Mouse (Mus musculus): ENCODE data around the gene Gpr137. TPM values are rescaled to one million over a fixed set of nuclear protein-coding genes. Genes with fewer than 3 reads are reported as not detected.

Gene Gpr137
- polyA plus RNA-seq, 1 experiment from 2014 or later = 67.1 TPM

GRCm38 (mm10) chr19:6928080-6928479, 14.2 kb downstream of the Gpr137 start:
- 15% methylated on average over 9 of the region's 9 CpGs for WGBS
- ATAC-seq = no peak
- no peak overlapping the region for H3K4me3 ChIP-seq (ENCODE audit: low read length)
- H3K9ac ChIP-seq (ENCODE audit: low read depth, low read length) = no peak overlapping the region
- no peaks in the 10 kb centered on the region for H3K36me3 ChIP-seq (ENCODE audit: control insufficient read depth, insufficient read depth, low read length)
- H3K4me1 ChIP-seq (ENCODE audit: control insufficient read depth, insufficient read depth, low read depth, low read length) = peaks cover 13% of the 10 kb centered on the region
- H3K4me2 ChIP-seq (ENCODE audit: low read length) = no peak overlapping the region
- no peak overlapping the region for H3K27ac ChIP-seq (ENCODE audit: low read depth, low read length)
- no peaks in the 10 kb centered on the region for H3K9me3 ChIP-seq (ENCODE audit: control insufficient read depth, low read length)
- H3K27me3 ChIP-seq (replicated peaks; ENCODE audit: control insufficient read depth, insufficient read depth, low read length) = peaks cover 73% of the 10 kb centered on the region

DNA sequence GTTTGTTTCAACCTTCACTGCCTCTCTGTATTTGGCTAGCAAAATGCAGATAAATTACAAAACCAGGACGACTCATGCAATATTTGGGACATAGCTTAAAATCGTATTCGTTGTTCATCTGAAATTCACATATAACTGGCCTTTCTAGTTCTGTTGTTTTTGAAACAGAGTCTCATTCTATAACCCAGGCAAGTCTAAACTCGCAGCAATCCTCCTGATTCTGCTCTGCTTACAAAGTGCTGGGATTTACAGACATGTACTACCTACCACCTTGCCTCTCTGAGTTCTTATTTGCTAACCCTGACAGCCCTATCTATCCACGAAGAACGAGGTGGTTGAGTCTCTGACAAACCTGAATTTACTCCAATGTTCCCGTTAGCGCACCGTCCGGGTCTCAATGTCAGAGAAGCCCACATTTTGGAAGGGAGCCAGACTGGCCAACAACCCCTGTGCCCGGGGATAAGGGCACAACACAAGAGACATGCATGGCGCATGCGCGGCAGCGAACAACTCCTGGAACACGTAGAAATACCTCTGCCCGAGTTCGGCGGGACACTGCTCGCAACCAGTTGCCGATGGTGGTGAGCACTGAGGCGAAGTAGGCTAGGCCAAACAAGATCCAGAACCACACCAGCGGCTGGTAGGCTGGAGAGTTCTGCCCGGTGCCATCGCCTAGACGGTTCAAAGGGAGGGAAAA, 15.6 kb downstream of the Gpr137 start:
- WGBS = 13% methylated on average over 26 of the region's 26 CpGs
- H3K4me3 ChIP-seq (ENCODE audit: low read length) = peak overlapping the region; percentile 21
- H3K4me2 ChIP-seq (ENCODE audit: low read length) = peak overlapping the region; percentile 50
- no peaks in the 10 kb centered on the region for H3K36me3 ChIP-seq (ENCODE audit: control insufficient read depth, insufficient read depth, low read length)
- no peak overlapping the region for H3K27ac ChIP-seq (ENCODE audit: low read depth, low read length)
- H3K9me3 ChIP-seq (ENCODE audit: control insufficient read depth, low read length) = no peaks in the 10 kb centered on the region
- H3K27me3 ChIP-seq (replicated peaks; ENCODE audit: control insufficient read depth, insufficient read depth, low read length) = peaks cover 61% of the 10 kb centered on the region
- peaks cover 13% of the 10 kb centered on the region for H3K4me1 ChIP-seq (ENCODE audit: control insufficient read depth, insufficient read depth, low read depth, low read length)
- no peak overlapping the region for H3K9ac ChIP-seq (ENCODE audit: low read depth, low read length)
- no peak for ATAC-seq

DNA sequence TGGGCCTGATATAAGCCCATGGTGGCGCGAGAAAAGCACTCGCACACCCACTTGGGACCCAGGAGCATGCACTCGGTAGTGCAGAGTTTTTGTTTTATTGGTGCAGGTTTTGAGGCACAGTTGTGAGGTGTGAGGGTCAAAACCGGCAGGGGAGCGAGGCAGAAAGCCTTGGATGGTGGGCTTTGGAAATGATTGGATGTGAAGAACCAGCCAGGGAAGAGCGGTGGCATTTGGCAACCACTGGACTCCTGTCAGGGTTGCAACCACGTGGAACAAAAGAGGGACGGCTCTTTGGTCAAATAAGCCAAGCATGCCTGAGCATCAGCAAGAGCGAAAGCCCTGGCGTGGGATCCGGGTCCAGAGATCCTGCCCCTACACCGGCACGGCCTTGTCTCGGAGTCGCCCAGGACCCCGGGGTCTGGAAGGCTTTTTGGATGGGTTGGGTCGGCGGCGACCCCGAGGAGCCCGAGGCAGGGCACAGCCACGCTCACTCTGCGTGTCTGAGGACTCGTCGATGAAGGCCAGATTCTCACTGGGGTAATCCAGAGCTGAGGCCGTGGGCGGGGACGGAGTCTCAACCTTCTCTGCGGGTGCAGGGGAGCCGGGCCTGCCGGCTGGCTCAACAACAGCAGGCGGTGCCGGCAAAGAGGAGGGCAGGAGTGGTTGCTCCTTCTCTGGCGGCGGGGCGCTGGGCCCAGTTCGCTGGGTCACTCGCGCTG, 16.5 kb downstream of the Gpr137 start:
- Histone ChIP-seq H3K27me3 (replicated peaks; ENCODE audit: control insufficient read depth, insufficient read depth, low read length) (peaks cover 58% of the 10 kb centered on the region), H3K4me3 (ENCODE audit: low read length) (no peak overlapping the region), H3K4me1 (ENCODE audit: control insufficient read depth, insufficient read depth, low read depth, low read length) (peaks cover 16% of the 10 kb centered on the region), H3K27ac (ENCODE audit: low read depth, low read length) (no peak overlapping the region), H3K36me3 (ENCODE audit: control insufficient read depth, insufficient read depth, low read length) (no peaks in the 10 kb centered on the region), H3K4me2 (ENCODE audit: low read length) (no peak overlapping the region), H3K9me3 (ENCODE audit: control insufficient read depth, low read length) (no peaks in the 10 kb centered on the region), H3K9ac (ENCODE audit: low read depth, low read length) (no peak overlapping the region)
- WGBS = 6% methylated on average over 38 of the region's 40 CpGs
- no peak for ATAC-seq

DNA sequence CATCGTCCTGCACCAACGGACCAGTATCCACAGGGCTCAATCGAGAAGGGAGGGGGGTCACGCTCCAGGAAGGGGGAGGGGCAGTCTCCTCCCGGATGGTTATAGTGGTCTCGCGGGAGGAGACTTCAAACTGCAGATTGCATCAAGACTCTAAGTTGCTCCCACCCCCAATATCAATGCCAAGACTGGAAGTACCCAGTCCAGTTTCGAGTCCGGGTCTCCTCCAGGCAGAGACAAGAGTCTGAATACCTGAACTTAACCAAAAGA, 17.0 kb downstream of the Gpr137 start, which contains the start of gene Catsperz:
TSS of gene Catsperz (minus strand) at position 74 of the 267 bp plus-strand sequence.
- no peaks in the 10 kb centered on the region for H3K36me3 ChIP-seq (ENCODE audit: control insufficient read depth, insufficient read depth, low read length)
- H3K4me2 ChIP-seq (ENCODE audit: low read length) = peak within 1 kb of the TSS; percentile 29
- H3K4me3 ChIP-seq (ENCODE audit: low read length) = peak within 1 kb of the TSS; percentile 2; the same call in 1 of the 2 replicates
- 3% methylated on average over 9 of the region's 9 CpGs for WGBS
- peak within 1 kb of the TSS; percentile 1; the same call in 1 of the 2 replicates for H3K9ac ChIP-seq (ENCODE audit: low read depth, low read length)
- H3K27ac ChIP-seq (ENCODE audit: low read depth, low read length) = no peak within 1 kb of the TSS
- peaks cover 21% of the 10 kb centered on the region for H3K4me1 ChIP-seq (ENCODE audit: control insufficient read depth, insufficient read depth, low read depth, low read length)
- ATAC-seq = no peak
- peaks cover 57% of the 10 kb centered on the region for H3K27me3 ChIP-seq (replicated peaks; ENCODE audit: control insufficient read depth, insufficient read depth, low read length)
- no peaks in the 10 kb centered on the region for H3K9me3 ChIP-seq (ENCODE audit: control insufficient read depth, low read length)

GRCm38 (mm10) chr19:6924461-6925306, 17.6 kb downstream of the Gpr137 start:
- peaks cover 26% of the 10 kb centered on the region for H3K4me1 ChIP-seq (ENCODE audit: control insufficient read depth, insufficient read depth, low read depth, low read length)
- 2% methylated on average over 39 of the region's 39 CpGs for WGBS
- H3K4me2 ChIP-seq (ENCODE audit: low read length) = peak overlapping the region; percentile 29
- H3K36me3 ChIP-seq (ENCODE audit: control insufficient read depth, insufficient read depth, low read length) = no peaks in the 10 kb centered on the region
- peaks cover 54% of the 10 kb centered on the region for H3K27me3 ChIP-seq (replicated peaks; ENCODE audit: control insufficient read depth, insufficient read depth, low read length)
- no peak overlapping the region for H3K27ac ChIP-seq (ENCODE audit: low read depth, low read length)
- peak overlapping the region; percentile 1; the same call in 1 of the 2 replicates for H3K9ac ChIP-seq (ENCODE audit: low read depth, low read length)
- no peaks in the 10 kb centered on the region for H3K9me3 ChIP-seq (ENCODE audit: control insufficient read depth, low read length)
- peak overlapping the region; percentile 2; the same call in 1 of the 2 replicates for H3K4me3 ChIP-seq (ENCODE audit: low read length)
- ATAC-seq = no peak

DNA sequence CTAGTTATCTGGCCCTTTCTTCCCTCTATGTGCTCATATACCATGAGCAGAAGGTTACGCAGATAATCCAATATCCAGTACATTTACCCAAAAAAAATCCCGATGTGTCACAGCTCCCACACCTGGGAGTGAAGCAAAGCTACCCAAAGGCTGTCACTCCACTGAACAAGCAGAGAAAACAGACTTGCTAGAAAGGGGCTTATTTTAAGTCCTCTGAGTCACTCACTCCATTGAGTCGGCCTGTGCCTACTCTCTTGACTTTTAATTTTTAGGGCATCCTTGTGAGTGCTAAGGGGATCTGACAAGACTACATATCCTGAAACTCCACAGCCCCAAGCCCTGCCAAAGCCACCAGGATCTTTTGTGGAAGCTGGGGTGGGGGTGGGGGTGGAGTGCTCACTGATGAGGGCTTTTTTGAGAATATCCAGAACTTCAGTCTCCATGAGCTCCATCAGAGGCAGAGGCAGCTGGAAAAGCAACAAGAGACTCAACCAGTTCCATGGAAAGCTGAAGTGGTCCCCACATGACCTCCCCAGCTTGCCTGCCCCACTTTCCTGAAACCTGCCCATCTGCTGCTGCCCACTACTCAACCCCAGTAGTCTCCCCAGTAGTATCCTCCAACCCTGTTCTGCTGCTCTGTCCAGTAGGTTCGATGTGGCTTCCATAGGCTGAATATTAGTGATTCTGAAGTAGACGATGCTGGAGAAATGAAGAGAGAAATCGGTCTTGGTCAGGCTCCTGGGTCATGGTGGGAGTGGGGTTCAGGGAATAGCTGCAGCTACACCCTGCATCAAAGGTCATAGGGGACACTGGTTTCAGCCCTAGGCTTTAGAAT, 19.2 kb downstream of the Gpr137 start:
- Histone ChIP-seq H3K27ac (ENCODE audit: low read depth, low read length) (no peak overlapping the region), H3K4me2 (ENCODE audit: low read length) (no peak overlapping the region), H3K36me3 (ENCODE audit: control insufficient read depth, insufficient read depth, low read length) (no peaks in the 10 kb centered on the region), H3K27me3 (replicated peaks; ENCODE audit: control insufficient read depth, insufficient read depth, low read length) (peaks cover 47% of the 10 kb centered on the region), H3K9me3 (ENCODE audit: control insufficient read depth, low read length) (no peaks in the 10 kb centered on the region), H3K9ac (ENCODE audit: low read depth, low read length) (no peak overlapping the region), H3K4me3 (ENCODE audit: low read length) (no peak overlapping the region), H3K4me1 (ENCODE audit: control insufficient read depth, insufficient read depth, low read depth, low read length) (peaks cover 26% of the 10 kb centered on the region)
- WGBS = 62% methylated on average over 6 of the region's 6 CpGs
- no peak for ATAC-seq

DNA sequence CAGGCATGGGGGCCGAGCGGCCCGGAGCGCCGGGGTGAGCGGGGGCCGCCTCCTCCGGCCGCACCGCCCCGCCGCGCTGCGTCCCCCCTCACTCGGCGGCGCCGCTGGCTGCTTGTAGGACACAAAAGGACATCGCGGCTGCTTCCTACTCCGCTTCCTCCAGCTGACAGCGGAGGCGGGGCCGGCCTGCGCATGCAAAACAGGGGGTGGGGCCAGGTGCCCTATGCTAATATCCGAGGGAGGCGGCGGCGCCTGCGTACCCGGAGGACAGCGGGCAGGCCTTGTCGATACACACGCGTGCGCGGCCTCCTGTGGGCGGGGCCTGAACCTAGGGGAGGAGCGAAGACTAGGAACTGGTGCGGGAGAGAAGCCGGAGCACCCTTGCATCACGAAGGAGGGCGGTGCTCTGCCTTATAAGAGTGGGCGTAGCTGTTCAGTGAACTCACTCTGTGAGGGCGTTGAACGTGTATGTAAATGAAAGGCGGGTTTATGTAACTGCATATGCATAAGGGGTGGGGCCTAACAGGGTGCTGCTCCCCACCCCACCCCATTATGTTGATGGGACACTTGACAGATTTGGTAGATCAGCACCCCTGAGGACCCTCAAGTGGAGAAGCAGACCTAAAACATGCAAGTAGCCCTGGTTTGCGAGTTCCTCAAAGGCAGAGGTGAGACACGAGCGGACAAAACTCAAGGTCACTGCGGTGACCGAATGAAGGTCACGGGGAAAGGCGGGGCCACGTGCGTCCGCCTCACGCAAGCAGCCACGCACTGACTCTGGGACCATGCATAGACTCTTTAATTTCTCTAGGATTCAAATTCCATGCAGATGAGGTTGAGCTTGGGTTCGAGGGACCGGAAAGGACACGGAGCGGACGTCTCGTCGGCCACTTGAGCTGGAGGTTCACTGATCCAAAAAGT, 20.4 kb downstream of the Gpr137 start, which contains the start of gene Esrra:
TSS of gene Esrra (minus strand) at position 167 of the 921 bp plus-strand sequence.
- H3K4me3 ChIP-seq (ENCODE audit: low read length) = peak within 1 kb of the TSS; percentile 87
- H3K9ac ChIP-seq (ENCODE audit: low read depth, low read length) = peak within 1 kb of the TSS; percentile 95
- peaks cover 35% of the 10 kb centered on the region for H3K27me3 ChIP-seq (replicated peaks; ENCODE audit: control insufficient read depth, insufficient read depth, low read length)
- under 1% methylated on average over 61 of the region's 66 CpGs for WGBS
- peak within 1 kb of the TSS; percentile 87 for H3K27ac ChIP-seq (ENCODE audit: low read depth, low read length)
- peak within 1 kb of the TSS; percentile 86 for H3K4me2 ChIP-seq (ENCODE audit: low read length)
- no peaks in the 10 kb centered on the region for H3K36me3 ChIP-seq (ENCODE audit: control insufficient read depth, insufficient read depth, low read length)
- peak; percentile 96 for ATAC-seq
- H3K4me1 ChIP-seq (ENCODE audit: control insufficient read depth, insufficient read depth, low read depth, low read length) = peaks cover 25% of the 10 kb centered on the region
- no peaks in the 10 kb centered on the region for H3K9me3 ChIP-seq (ENCODE audit: control insufficient read depth, low read length)
